Mouse (Mus musculus) liver, adult 2 months (tissue): ENCODE data around the gene Krtap19-5. TPM values are rescaled to one million over a fixed set of nuclear protein-coding genes. Genes with fewer than 3 reads are reported as not detected.

Experiments used
- DNase-seq: peaks from one replicate; pipeline ENCODE4 v3.0.0-alpha.2; 2011; ENCODE audit warnings: low read depth, low spot score; ENCODE audit errors: extremely low read depth
- H3K27ac ChIP-seq: fragments of 200-500 bp; replicated peaks from 2 replicates; pipeline ENCODE4 v1.5.1; 2012; ENCODE audit warnings: low read depth, mild to moderate bottlenecking, control low read depth, inconsistent platforms, low read length; ENCODE audit not compliant: insufficient read depth
- H3K27me3 ChIP-seq: fragments of 200-500 bp; 2 replicates; pipeline ENCODE4 v1.6.1; 2012; ENCODE audit warnings: mild to moderate bottlenecking, moderate library complexity, low read length, inconsistent platforms; ENCODE audit not compliant: control insufficient read depth, insufficient read depth
- H3K36me3 ChIP-seq: fragments of 200-500 bp; 2 replicates; pipeline ENCODE4 v1.6.1; 2012; ENCODE audit warnings: low read length, inconsistent platforms; ENCODE audit not compliant: control insufficient read depth, insufficient read depth
- H3K4me1 ChIP-seq: fragments of 200-500 bp; 2 replicates; pipeline ENCODE4 v1.6.1; 2011; ENCODE audit warnings: low read length; ENCODE audit not compliant: control insufficient read depth, insufficient read depth
- H3K4me3 ChIP-seq: fragments of 200-500 bp; 2 replicates; pipeline ENCODE4 v1.5.1; 2011; ENCODE audit warnings: low read depth, mild to moderate bottlenecking, control low read depth, low read length, moderate library complexity; ENCODE audit not compliant: insufficient read depth
- H3K79me2 ChIP-seq: fragments of 200-500 bp; 2 replicates; pipeline ENCODE4 v1.6.1; 2012; ENCODE audit warnings: inconsistent platforms, mild to moderate bottlenecking, low read length, moderate library complexity; ENCODE audit not compliant: control insufficient read depth, insufficient read depth
- H3K9ac ChIP-seq: fragments of 200-500 bp; 2 replicates; pipeline ENCODE4 v1.6.1; 2012; ENCODE audit warnings: low read depth, mild to moderate bottlenecking, control low read depth, inconsistent platforms, low read length
- CTCF ChIP-seq: fragments of 200-500 bp; IDR thresholded peaks from 2 replicates; pipeline ENCODE4 v1.5.1; 2011; ENCODE audit warnings: low read depth, low read length, control low read depth
- POLR2A ChIP-seq: fragments of 200-500 bp; IDR thresholded peaks from 2 replicates; pipeline ENCODE4 v1.6.1; 2011; ENCODE audit warnings: low read length, control low read depth; ENCODE audit not compliant: insufficient read depth; ENCODE audit errors: extremely low read depth
- WGBS: fragments of 180-500 bp; shearing (Covaris S2); methylation state at CpG from one replicate; pipeline ENCODE4 v1.1.7; 2018; 5-methylcytosine and 5-hydroxymethylcytosine counted together
- polyA plus RNA-seq: library from polyadenylated mRNA; depleted of rRNA; stranded (reverse); fragments of >200 nt; gene quantifications from 2 replicates; pipeline ENCODE4 v1.2.3, GENCODE M21; 2012; rRNA removed
- total RNA-seq: library from RNA; depleted of rRNA; stranded (reverse); fragments of >200 nt; gene quantifications from 2 replicates; pipeline ENCODE4 v1.2.3, GENCODE M21; 2014; rRNA removed

Gene Krtap19-5
- total RNA-seq (not detected in 2 replicates), polyA plus RNA-seq (not detected in 2 replicates)

- no peak for DNase-seq
- no peak within 1 kb of the TSS for H3K27ac ChIP-seq
- H3K79me2 ChIP-seq, result no peaks in the 10 kb centered on the region
- H3K4me1 ChIP-seq, result no peaks in the 10 kb centered on the region; the same call in 1 of the 2 replicates
- H3K27me3 ChIP-seq, result no peaks in the 10 kb centered on the region
- TF ChIP-seq CTCF, result no peak
- no peak for TF ChIP-seq POLR2A
- no peak within 1 kb of the TSS for H3K4me3 ChIP-seq
- H3K36me3 ChIP-seq, result no peaks in the 10 kb centered on the region
- 88% methylated on average over 6 of the region's 6 CpGs for WGBS
- H3K9ac ChIP-seq, result no peak within 1 kb of the TSS
Measured at GRCm38 (mm10) chr16:88896357-88896756, at the start of gene Krtap19-5. Gene Krtap19-5, minus strand, starts transcription at chr16:88896457.

GRCm38 (mm10) chr16:88941106-88941505 is 44.8 kb upstream of the Krtap19-5 start:
- Histone ChIP-seq H3K27me3 (no peaks in the 10 kb centered on the region), H3K4me1 (no peaks in the 10 kb centered on the region), H3K27ac (no peak overlapping the region), H3K36me3 (no peaks in the 10 kb centered on the region), H3K4me3 (no peak overlapping the region), H3K9ac (no peak overlapping the region), H3K79me2 (no peaks in the 10 kb centered on the region)
- DNase-seq, result no peak
- TF ChIP-seq POLR2A (no peak), CTCF (no peak)
- 84% methylated on average over 6 of the region's 6 CpGs for WGBS

- WGBS, result 76% methylated on average over 7 of the region's 7 CpGs
- H3K4me1 ChIP-seq, result no peaks in the 10 kb centered on the region
- DNase-seq, result peak; percentile 12
- no peak overlapping the region for H3K4me3 ChIP-seq
- no peak overlapping the region for H3K27ac ChIP-seq
- no peaks in the 10 kb centered on the region for H3K36me3 ChIP-seq
- no peaks in the 10 kb centered on the region for H3K79me2 ChIP-seq
- no peak for TF ChIP-seq POLR2A
- no peak; the same call in 1 of the 2 replicates for TF ChIP-seq CTCF
- no peak overlapping the region for H3K9ac ChIP-seq
- H3K27me3 ChIP-seq, result no peaks in the 10 kb centered on the region
Measured at GRCm38 (mm10) chr16:88938252-88938651, 42.0 kb upstream of the Krtap19-5 start.

GRCm38 (mm10) chr16:88932165-88932564 is 35.9 kb upstream of the Krtap19-5 start, which contains the start of gene Krtap19-9b:
Gene Krtap19-9b, minus strand, starts transcription at chr16:88932265.
- Histone ChIP-seq H3K27ac (no peak within 1 kb of the TSS), H3K27me3 (no peaks in the 10 kb centered on the region), H3K9ac (no peak within 1 kb of the TSS), H3K36me3 (no peaks in the 10 kb centered on the region), H3K4me3 (no peak within 1 kb of the TSS), H3K4me1 (no peaks in the 10 kb centered on the region), H3K79me2 (no peaks in the 10 kb centered on the region)
- DNase-seq, result no peak
- WGBS, result 85% methylated on average over 3 of the region's 3 CpGs
- TF ChIP-seq CTCF (no peak), POLR2A (no peak)

- Histone ChIP-seq H3K9ac (no peak overlapping the region), H3K27me3 (no peaks in the 10 kb centered on the region), H3K79me2 (no peaks in the 10 kb centered on the region), H3K4me3 (no peak overlapping the region), H3K36me3 (no peaks in the 10 kb centered on the region), H3K4me1 (no peaks in the 10 kb centered on the region), H3K27ac (no peak overlapping the region)
- DNase-seq, result no peak
- 82% methylated on average over 6 of the region's 6 CpGs for WGBS
- TF ChIP-seq CTCF (no peak), POLR2A (no peak)
Measured at GRCm38 (mm10) chr16:88886870-88887269, 9.4 kb downstream of the Krtap19-5 start.

DNA sequence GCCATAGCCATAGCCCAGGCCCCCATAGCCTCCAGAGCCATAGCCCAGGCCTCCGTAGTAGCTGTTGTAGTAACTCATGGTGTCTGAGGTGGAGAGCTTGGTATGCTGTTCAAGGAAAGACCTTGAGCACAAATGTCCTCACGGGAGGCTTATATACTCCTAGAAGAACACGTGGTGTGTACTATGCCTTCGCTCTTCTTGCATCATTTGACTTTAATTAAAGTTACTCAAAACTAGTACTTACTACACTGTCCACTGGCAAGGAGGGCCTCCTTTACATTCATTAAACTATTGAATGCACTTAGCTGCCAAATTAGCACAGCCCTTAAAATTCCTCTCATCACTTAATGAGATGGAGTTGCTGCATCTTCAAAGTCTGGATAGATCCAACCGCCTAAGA is 11.3 kb downstream of the Krtap19-5 start, which contains the start of gene Krtap19-4:
TSS of gene Krtap19-4 (minus strand) at position 101 of the 400 bp plus-strand sequence.
- H3K9ac ChIP-seq, result no peak within 1 kb of the TSS
- 85% methylated on average over 5 of the region's 5 CpGs for WGBS
- H3K79me2 ChIP-seq, result no peaks in the 10 kb centered on the region
- TF ChIP-seq POLR2A (no peak), CTCF (no peak)
- DNase-seq, result no peak
- no peak within 1 kb of the TSS for H3K4me3 ChIP-seq
- no peaks in the 10 kb centered on the region for H3K27me3 ChIP-seq
- no peak within 1 kb of the TSS for H3K27ac ChIP-seq
- H3K36me3 ChIP-seq, result no peaks in the 10 kb centered on the region
- H3K4me1 ChIP-seq, result no peaks in the 10 kb centered on the region
